Mouse (Mus musculus): Measurements from ENCODE around the gene Phactr2. TPM values are rescaled to one million over a fixed set of nuclear protein-coding genes. Genes with fewer than 3 reads are reported as not detected.
"Not testable (repeated sequence)": the region's sequence is repeated elsewhere in the genome, so short reads cannot be mapped to it uniquely, and the experiment has no call there.

Phactr2 gene
- 7.0 and 7.4 TPM in 2 replicates for polyA plus RNA-seq (2015; fragmentation: Nextera tagmentation; extraction: Ambion mirVana)

- peak within 1 kb of the TSS; percentile 72 for H3K4me3 ChIP-seq (ENCODE audit: low read depth, low read length)
- no peaks in the 10 kb centered on the region for H3K36me3 ChIP-seq (ENCODE audit: control insufficient read depth, insufficient read depth, low read length)
- under 1% methylated on average over 65 of the region's 71 CpGs for WGBS
- ATAC-seq = peak; percentile 84
- no peaks in the 10 kb centered on the region for H3K4me1 ChIP-seq (ENCODE audit: control insufficient read depth, insufficient read depth, low read length)
- H3K4me2 ChIP-seq (ENCODE audit: low read length) = peak within 1 kb of the TSS; percentile 96
- peaks cover 7% of the 10 kb centered on the region for H3K27me3 ChIP-seq (ENCODE audit: control insufficient read depth, insufficient read depth, low read depth, low read length)
- no peak within 1 kb of the TSS for H3K27ac ChIP-seq (ENCODE audit: low read length)
- peak within 1 kb of the TSS; percentile 75 for H3K9ac ChIP-seq (ENCODE audit: low read depth, low read length)
- no peaks in the 10 kb centered on the region for H3K9me3 ChIP-seq (replicated peaks; ENCODE audit: control insufficient read depth, low read length, poor library complexity, severe bottlenecking)
Measured at GRCm38 (mm10) chr10:13473833-13474567, at the start of gene Phactr2. Gene Phactr2 (minus strand): TSS chr10:13474412.

GRCm38 (mm10) chr10:13521857-13522256 lies 47.6 kb upstream of the Phactr2 start:
- H3K9me3 ChIP-seq (replicated peaks; ENCODE audit: control insufficient read depth, low read length, poor library complexity, severe bottlenecking) = no peaks in the 10 kb centered on the region
- no peaks in the 10 kb centered on the region for H3K27me3 ChIP-seq (ENCODE audit: control insufficient read depth, insufficient read depth, low read depth, low read length)
- H3K4me3 ChIP-seq (ENCODE audit: low read depth, low read length) = no peak overlapping the region
- H3K9ac ChIP-seq (ENCODE audit: low read depth, low read length) = no peak overlapping the region
- WGBS = 88% methylated on average over 4 of the region's 4 CpGs
- H3K4me1 ChIP-seq (ENCODE audit: control insufficient read depth, insufficient read depth, low read length) = no peaks in the 10 kb centered on the region
- ATAC-seq = no peak
- no peak overlapping the region for H3K27ac ChIP-seq (ENCODE audit: low read length)
- H3K36me3 ChIP-seq (ENCODE audit: control insufficient read depth, insufficient read depth, low read length) = peaks cover 2% of the 10 kb centered on the region
- no peak overlapping the region for H3K4me2 ChIP-seq (ENCODE audit: low read length)

- H3K9me3 ChIP-seq (replicated peaks; ENCODE audit: control insufficient read depth, low read length, poor library complexity, severe bottlenecking) = no peaks in the 10 kb centered on the region
- ATAC-seq = no peak
- peak overlapping the region; percentile 61 for H3K4me2 ChIP-seq (ENCODE audit: low read length)
Measured at GRCm38 (mm10) chr10:13502371-13502770, 28.2 kb upstream of the Phactr2 start.

GRCm38 (mm10) chr10:13501533-13501932 lies 27.3 kb upstream of the Phactr2 start:
- Histone ChIP-seq H3K9ac (ENCODE audit: low read depth, low read length) (peak overlapping the region; percentile 79; the same call in 1 of the 2 replicates), H3K4me3 (ENCODE audit: low read depth, low read length) (peak overlapping the region; percentile 66), H3K4me2 (ENCODE audit: low read length) (peak overlapping the region; percentile 61)
- H3K4me1 ChIP-seq (ENCODE audit: control insufficient read depth, insufficient read depth, low read length); H3K27me3 ChIP-seq (ENCODE audit: control insufficient read depth, insufficient read depth, low read depth, low read length); H3K36me3 ChIP-seq (ENCODE audit: control insufficient read depth, insufficient read depth, low read length); H3K27ac ChIP-seq (ENCODE audit: low read length); H3K9me3 ChIP-seq (replicated peaks; ENCODE audit: control insufficient read depth, low read length, poor library complexity, severe bottlenecking): not testable (repeated sequence)
- peak; percentile 57; the same call in 1 of the 2 replicates for ATAC-seq
- 51% methylated on average over 4 of the region's 4 CpGs for WGBS

More at GRCm38 (mm10) chr10:13502371-13502770, 28.2 kb upstream of the Phactr2 start:
- H3K36me3 ChIP-seq (ENCODE audit: control insufficient read depth, insufficient read depth, low read length) = peaks cover 7% of the 10 kb centered on the region
- WGBS = 90% methylated on average over 8 of the region's 8 CpGs
- H3K4me1 ChIP-seq (ENCODE audit: control insufficient read depth, insufficient read depth, low read length) = peaks cover 10% of the 10 kb centered on the region
- no peak overlapping the region for H3K9ac ChIP-seq (ENCODE audit: low read depth, low read length)
- no peak overlapping the region for H3K27ac ChIP-seq (ENCODE audit: low read length)
- H3K4me3 ChIP-seq (ENCODE audit: low read depth, low read length) = no peak overlapping the region
- no peaks in the 10 kb centered on the region for H3K27me3 ChIP-seq (ENCODE audit: control insufficient read depth, insufficient read depth, low read depth, low read length)

DNA sequence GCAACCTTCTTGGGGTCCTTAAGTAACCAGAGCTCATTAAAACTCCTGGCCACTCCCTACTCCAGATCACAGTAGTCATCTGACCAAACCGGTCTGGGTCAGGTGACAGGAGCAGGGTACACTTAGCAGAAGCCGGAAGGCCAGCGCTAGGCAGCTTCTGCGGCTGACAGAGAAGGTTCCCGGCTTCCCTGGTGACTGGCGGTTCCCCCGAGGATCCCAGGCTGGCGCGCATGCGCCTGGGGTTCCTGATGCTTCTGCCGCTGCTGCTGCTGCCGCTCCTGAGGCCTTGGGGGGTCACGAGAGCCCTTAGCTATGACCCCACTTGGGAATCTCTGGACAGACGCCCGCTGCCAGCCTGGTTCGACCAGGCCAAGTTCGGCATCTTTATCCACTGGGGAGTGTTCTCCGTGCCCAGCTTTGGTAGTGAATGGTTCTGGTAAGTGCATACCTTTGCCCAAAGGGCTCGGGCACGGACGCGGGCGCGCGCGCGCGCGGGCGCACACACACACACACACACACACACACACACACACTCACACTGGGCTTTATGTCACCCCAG lies 26.8 kb upstream of the Phactr2 start:
- peak overlapping the region; percentile 66 for H3K4me3 ChIP-seq (ENCODE audit: low read depth, low read length)
- H3K27ac ChIP-seq (ENCODE audit: low read length) = no peak overlapping the region
- H3K4me1 ChIP-seq (ENCODE audit: control insufficient read depth, insufficient read depth, low read length) = peaks cover 10% of the 10 kb centered on the region
- WGBS = 0% methylated on average over 22 of the region's 30 CpGs
- ATAC-seq = peak; percentile 95
- peak overlapping the region; percentile 61 for H3K4me2 ChIP-seq (ENCODE audit: low read length)
- no peaks in the 10 kb centered on the region for H3K9me3 ChIP-seq (replicated peaks; ENCODE audit: control insufficient read depth, low read length, poor library complexity, severe bottlenecking)
- peak overlapping the region; percentile 79 for H3K9ac ChIP-seq (ENCODE audit: low read depth, low read length)
- peaks cover 7% of the 10 kb centered on the region for H3K36me3 ChIP-seq (ENCODE audit: control insufficient read depth, insufficient read depth, low read length)
- no peaks in the 10 kb centered on the region for H3K27me3 ChIP-seq (ENCODE audit: control insufficient read depth, insufficient read depth, low read depth, low read length)

DNA sequence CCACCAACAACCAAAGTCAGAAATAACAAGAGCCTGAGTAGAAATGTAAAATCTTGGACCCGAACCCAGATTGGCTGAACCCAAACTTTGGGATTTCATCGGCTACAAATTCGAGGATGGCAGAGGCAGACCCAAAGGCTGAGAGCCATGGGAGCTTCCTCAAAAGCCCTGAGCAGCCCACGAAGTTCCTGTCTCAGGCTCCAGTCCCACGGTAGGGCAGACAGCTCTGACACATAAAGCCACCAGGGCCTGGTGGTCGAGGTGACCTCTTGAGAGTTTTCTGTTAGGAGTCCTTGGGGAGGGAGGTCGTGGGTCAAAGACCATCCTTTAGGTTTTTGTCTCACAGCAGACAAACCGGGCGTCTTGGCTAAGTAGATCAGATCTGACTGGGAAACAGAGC lies 26.3 kb upstream of the Phactr2 start:
- peak overlapping the region; percentile 66 for H3K4me3 ChIP-seq (ENCODE audit: low read depth, low read length)
- peaks cover 10% of the 10 kb centered on the region for H3K4me1 ChIP-seq (ENCODE audit: control insufficient read depth, insufficient read depth, low read length)
- WGBS = 42% methylated on average over 9 of the region's 9 CpGs
- H3K27me3 ChIP-seq (ENCODE audit: control insufficient read depth, insufficient read depth, low read depth, low read length) = no peaks in the 10 kb centered on the region
- peak; percentile 16; the same call in 1 of the 2 replicates for ATAC-seq
- H3K9ac ChIP-seq (ENCODE audit: low read depth, low read length) = peak overlapping the region; percentile 79; the same call in 1 of the 2 replicates
- H3K9me3 ChIP-seq (replicated peaks; ENCODE audit: control insufficient read depth, low read length, poor library complexity, severe bottlenecking) = no peaks in the 10 kb centered on the region
- no peak overlapping the region for H3K27ac ChIP-seq (ENCODE audit: low read length)
- H3K36me3 ChIP-seq (ENCODE audit: control insufficient read depth, insufficient read depth, low read length) = peaks cover 2% of the 10 kb centered on the region; the same call in 1 of the 2 replicates
- H3K4me2 ChIP-seq (ENCODE audit: low read length) = peak overlapping the region; percentile 61

- Histone ChIP-seq H3K4me2 (ENCODE audit: low read length) (no peak within 1 kb of the TSS), H3K4me1 (ENCODE audit: control insufficient read depth, insufficient read depth, low read length) (peaks cover 10% of the 10 kb centered on the region), H3K9ac (ENCODE audit: low read depth, low read length) (no peak within 1 kb of the TSS), H3K27me3 (ENCODE audit: control insufficient read depth, insufficient read depth, low read depth, low read length) (no peaks in the 10 kb centered on the region), H3K4me3 (ENCODE audit: low read depth, low read length) (no peak within 1 kb of the TSS), H3K27ac (ENCODE audit: low read length) (no peak within 1 kb of the TSS), H3K36me3 (ENCODE audit: control insufficient read depth, insufficient read depth, low read length) (0 out of 2 replicates have a peak, but pooled peaks cover 2% of the 10 kb centered on the region), H3K9me3 (replicated peaks; ENCODE audit: control insufficient read depth, low read length, poor library complexity, severe bottlenecking) (no peaks in the 10 kb centered on the region)
- 79% methylated on average over 2 of the region's 2 CpGs for WGBS
- no peak for ATAC-seq
Measured at GRCm38 (mm10) chr10:13499331-13499730, 25.1 kb upstream of the Phactr2 start, which contains the start of gene Fuca2. Gene Fuca2 (plus strand): TSS chr10:13499540.

GRCm38 (mm10) chr10:13496315-13496714 lies 22.1 kb upstream of the Phactr2 start:
- no peak overlapping the region for H3K4me2 ChIP-seq (ENCODE audit: low read length)
- no peaks in the 10 kb centered on the region for H3K4me1 ChIP-seq (ENCODE audit: control insufficient read depth, insufficient read depth, low read length)
- no peaks in the 10 kb centered on the region for H3K36me3 ChIP-seq (ENCODE audit: control insufficient read depth, insufficient read depth, low read length)
- no peak overlapping the region for H3K9ac ChIP-seq (ENCODE audit: low read depth, low read length)
- 96% methylated on average over 3 of the region's 3 CpGs for WGBS
- H3K27me3 ChIP-seq (ENCODE audit: control insufficient read depth, insufficient read depth, low read depth, low read length) = no peaks in the 10 kb centered on the region
- H3K9me3 ChIP-seq (replicated peaks; ENCODE audit: control insufficient read depth, low read length, poor library complexity, severe bottlenecking) = no peaks in the 10 kb centered on the region
- no peak overlapping the region for H3K27ac ChIP-seq (ENCODE audit: low read length)
- no peak overlapping the region for H3K4me3 ChIP-seq (ENCODE audit: low read depth, low read length)
- no peak for ATAC-seq

Data from midbrain, embryonic 16.5 days (tissue).